ENCODE assay signal across 25 mouse cellular contexts in the genomic region with DNA sequence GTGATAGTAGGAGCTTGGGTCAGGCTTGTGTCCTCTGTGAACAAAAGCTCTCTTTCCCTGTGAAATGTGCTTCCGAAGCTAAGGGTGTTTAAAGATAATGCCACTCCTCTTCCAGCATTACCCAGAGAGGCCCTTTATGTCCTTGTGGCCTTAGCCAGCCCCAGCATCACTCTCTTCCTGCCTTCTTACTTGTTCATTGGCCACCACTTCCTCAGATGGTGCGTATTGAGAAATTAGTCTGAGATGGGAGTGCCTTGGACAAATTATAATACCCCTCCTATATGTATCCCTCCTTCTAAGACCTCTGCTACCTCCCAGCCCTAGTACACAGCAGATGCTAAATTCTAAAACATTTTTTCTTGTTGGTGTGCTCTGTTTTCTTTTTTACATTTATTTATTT. TPM values are rescaled to one million over a fixed set of nuclear protein-coding genes. Genes with fewer than 3 reads are reported as not detected.
DNase-seq lines count a peak whose midpoint lies in the region; ATAC-seq and TF ChIP-seq lines count a peak whose summit lies in the region.
"Had no signal": no experiment of that assay in that cellular context is flagged by ENCODE, and none has a peak within 500 bp of the region (broad histone marks: within the 10 kb centered on the region; RNA-seq: fewer than 3 reads in every experiment).

No protein-coding gene starts in this region.

- H3K4me1 ChIP-seq in thymus, adult 2 months (replicated peaks; ENCODE audit: control insufficient read depth, insufficient read depth, low read length), result no peaks in the 10 kb centered on the region; the same call in 1 of the 2 replicates
- H3K4me1 ChIP-seq: embryonic facial prominence, embryonic 10.5 days; embryonic facial prominence, embryonic 12.5 days; forebrain, embryonic 13.5 days; forebrain, embryonic 15.5 days had no signal

- no peak for TF ChIP-seq CTCF in thymus, adult 2 months (IDR thresholded peaks at IDR 0.05; ENCODE audit: borderline replicate concordance, control insufficient read depth, extremely low read depth, insufficient read depth, low read length, poor library complexity)

- DNase-seq in thymus, adult 2 months, result no peak
- DNase-seq in thymus, postnatal 25 days, result no peak
- no peak for DNase-seq in left cerebral cortex, postnatal 4 days
- DNase-seq in cerebellum, adult 11-12 months, result no peak
- DNase-seq: adrenal gland, adult 2 months; adrenal gland, postnatal 10 days; adrenal gland, postnatal 25 days; cerebellum, adult 11 months; cerebellum, adult 2 months; cerebellum, adult 9-10 months; cerebellum, postnatal 14 days; cerebellum, postnatal 36 days had no signal

- H3K36me3 ChIP-seq in thymus, adult 2 months (ENCODE audit: control insufficient read depth, insufficient read depth, low read length), result no peaks in the 10 kb centered on the region
- H3K36me3 ChIP-seq: embryonic facial prominence, embryonic 10.5 days; embryonic facial prominence, embryonic 12.5 days; forebrain, embryonic 15.5 days had no signal

- no peak for TF ChIP-seq POLR2A in thymus, adult 2 months (IDR thresholded peaks at IDR 0.05; ENCODE audit: control insufficient read depth, extremely low read depth, insufficient read depth, low read length, poor library complexity)

- ATAC-seq in granulocyte monocyte progenitor cell, adult 5-6 weeks (replicated peaks; ENCODE audit: poor library complexity, severe bottlenecking), result peak; percentile 68
- ATAC-seq in megakaryocyte progenitor cell, adult 5-6 weeks (replicated peaks; ENCODE audit: poor library complexity), result peak; percentile 65
- ATAC-seq: forebrain, embryonic 13.5 days; forebrain, embryonic 15.5 days had no signal

- intact Hi-C loops in left cerebral cortex, postnatal 4 days (cut with DNase I), result no loop called here

- WGBS in thymus, adult 2 months, result 98% methylated on average over 2 of the region's 2 CpGs

- peak overlapping the region; percentile 40; the same call in 1 of the 2 replicates for H3K27ac ChIP-seq in thymus, adult 2 months (ENCODE audit: control insufficient read depth, insufficient read depth, low read length)
- H3K27ac ChIP-seq: embryonic facial prominence, embryonic 10.5 days; embryonic facial prominence, embryonic 12.5 days; forebrain, embryonic 13.5 days; forebrain, embryonic 15.5 days had no signal

- no peaks in the 10 kb centered on the region for H3K27me3 ChIP-seq in thymus, adult 2 months (ENCODE audit: control insufficient read depth, insufficient read depth, low read length)
- H3K27me3 ChIP-seq: embryonic facial prominence, embryonic 12.5 days; forebrain, embryonic 13.5 days; forebrain, embryonic 15.5 days had no signal

- H3K4me3 ChIP-seq in thymus, adult 2 months (ENCODE audit: control insufficient read depth, insufficient read depth, low read length), result no peak overlapping the region
- H3K4me3 ChIP-seq: embryonic facial prominence, embryonic 10.5 days; embryonic facial prominence, embryonic 12.5 days; forebrain, embryonic 13.5 days; forebrain, embryonic 15.5 days had no signal

RNA-seq across cellular contexts. Expression of a gene that starts 19.1 kb away (rescaled TPM):
- polyA plus RNA-seq in thymus, adult 2 months (2012; rRNA removed), result 0.27 TPM in 2 replicates
- 0.54 TPM in 1 of 2 replicates, not detected in the other for total RNA-seq in granulocyte monocyte progenitor cell, adult 5-6 weeks (2014; fragmentation: Nextera tagmentation)
- not detected in 2 replicates for total RNA-seq in granulocyte monocyte progenitor cell, adult 5-6 weeks (2017)
- not detected in 2 replicates for total RNA-seq in megakaryocyte progenitor cell, adult 5-6 weeks (2015)
- not detected in 2 replicates for total RNA-seq in megakaryocyte progenitor cell, adult 5-6 weeks (2017)
- not detected for total RNA-seq in left cerebral cortex, postnatal 4 days (2021)
- total RNA-seq: adrenal gland, adult 2 months; adrenal gland, postnatal 10 days; adrenal gland, postnatal 25 days; ES-E14; MEL had no signal
- polyA plus RNA-seq: brain, embryonic 14.5 days; C2C12; cerebellum, adult 2 months; embryonic facial prominence, embryonic 10.5 days; embryonic facial prominence, embryonic 12.5 days; embryonic facial prominence, embryonic 14.5 days; forebrain, embryonic 11.5 days; forebrain, embryonic 13.5 days; forebrain, embryonic 15.5 days had no signal

RNA-seq across cellular contexts. Expression of a gene that starts 55.1 kb away (rescaled TPM):
- not detected in 2 replicates for polyA plus RNA-seq in thymus, adult 2 months (2012; rRNA removed)
- not detected in 2 replicates for total RNA-seq in granulocyte monocyte progenitor cell, adult 5-6 weeks (2014; fragmentation: Nextera tagmentation)
- total RNA-seq in granulocyte monocyte progenitor cell, adult 5-6 weeks (2017), result not detected in 2 replicates
- total RNA-seq in megakaryocyte progenitor cell, adult 5-6 weeks (2015), result not detected in 2 replicates
- total RNA-seq in megakaryocyte progenitor cell, adult 5-6 weeks (2017), result not detected in 2 replicates
- total RNA-seq in left cerebral cortex, postnatal 4 days (2021), result not detected
- total RNA-seq: adrenal gland, adult 2 months; adrenal gland, postnatal 10 days; adrenal gland, postnatal 25 days; ES-E14; MEL had no signal
- polyA plus RNA-seq: adrenal gland, adult 2 months; brain, embryonic 14.5 days; C2C12; cerebellum, adult 2 months; cortical plate, adult 2 months; embryonic facial prominence, embryonic 10.5 days; embryonic facial prominence, embryonic 12.5 days; embryonic facial prominence, embryonic 14.5 days; forebrain, embryonic 11.5 days; forebrain, embryonic 13.5 days; forebrain, embryonic 15.5 days had no signal
